Mouse (Mus musculus) midbrain, postnatal 0 days (tissue): ENCODE results near the gene Nrp1. TPM values are rescaled to one million over a fixed set of nuclear protein-coding genes. Genes with fewer than 3 reads are reported as not detected.

Source experiments
- ATAC-seq: fragments of 200-750 bp; cut with Nextera tagmentation; 2 replicates; pipeline ENCODE4 v1.8.0; 2017; ENCODE audit warnings: moderate number of reproducible peaks, mild to moderate bottlenecking, moderate TSS enrichment, moderate library complexity; ENCODE audit not compliant: low FRiP score
- DNase-seq: peaks from one replicate; pipeline ENCODE4 v3.0.0-alpha.2; 2015; ENCODE audit warnings: low spot score
- H3K27ac ChIP-seq: fragments of 300-500 bp; sonication (generic); 2 replicates; pipeline ENCODE4 v1.5.1; 2014; ENCODE audit warnings: low read depth, mild to moderate bottlenecking, low read length, mixed read lengths
- H3K27me3 ChIP-seq: fragments of 300-500 bp; sonication (generic); 2 replicates; pipeline ENCODE4 v1.6.1; 2014; ENCODE audit warnings: low read length, control low read depth, mixed read lengths; ENCODE audit not compliant: insufficient read depth
- H3K36me3 ChIP-seq: fragments of 300-500 bp; sonication (generic); 2 replicates; pipeline ENCODE4 v1.6.1; 2014; ENCODE audit warnings: low read length, control low read depth, mixed read lengths; ENCODE audit not compliant: insufficient read depth
- H3K4me1 ChIP-seq: fragments of 300-500 bp; sonication (generic); 2 replicates; pipeline ENCODE4 v1.6.1; 2014; ENCODE audit warnings: mild to moderate bottlenecking, control low read depth, antibody characterized with exemption, low read length, mixed read lengths; ENCODE audit not compliant: insufficient read depth
- H3K4me2 ChIP-seq: fragments of 300-500 bp; sonication (generic); 2 replicates; pipeline ENCODE4 v1.6.1; 2014; ENCODE audit warnings: low read depth, mild to moderate bottlenecking, low read length, mixed read lengths; ENCODE audit not compliant: poor library complexity, severe bottlenecking
- H3K4me3 ChIP-seq: fragments of 300-500 bp; sonication (generic); 2 replicates; pipeline ENCODE4 v1.5.1; 2014; ENCODE audit warnings: low read depth, mild to moderate bottlenecking, low read length, moderate library complexity
- H3K9ac ChIP-seq: fragments of 300-500 bp; sonication (generic); replicated peaks from 2 replicates; pipeline ENCODE4 v1.6.1; 2014; ENCODE audit warnings: mild to moderate bottlenecking, low read length, moderate library complexity, mixed read lengths; ENCODE audit not compliant: poor library complexity, severe bottlenecking
- H3K9me3 ChIP-seq: fragments of 300-500 bp; sonication (generic); 2 replicates; pipeline ENCODE4 v1.6.1; 2016; ENCODE audit warnings: low read length, control low read depth
- CTCF ChIP-seq: IDR thresholded peaks from 2 replicates; pipeline ENCODE4 v1.5.1; 2016; ENCODE audit warnings: antibody characterized with exemption, mild to moderate bottlenecking
- WGBS: fragments of 180-500 bp; shearing (Covaris S2); extraction: QIAGEN DNeasy Blood & Tissue Kit; methylation state at CpG from one replicate; pipeline ENCODE4 v1.1.7; 2014; 5-methylcytosine and 5-hydroxymethylcytosine counted together
- polyA plus RNA-seq: library from polyadenylated mRNA; unstranded; fragments of >200 nt; fragmentation: Nextera tagmentation; extraction: Ambion mirVana; gene quantifications from 2 replicates; pipeline ENCODE4 v1.2.1, GENCODE M21; 2015
- total RNA-seq: library from RNA; depleted of rRNA; stranded (reverse); fragments of >200 nt; gene quantifications from 2 replicates; pipeline ENCODE4 v1.2.3, GENCODE M21; 2014

Nrp1 gene
- total and polyA plus RNA-seq, 2 experiments from 2014 or later = 57.9 to 59.3 TPM

DNA sequence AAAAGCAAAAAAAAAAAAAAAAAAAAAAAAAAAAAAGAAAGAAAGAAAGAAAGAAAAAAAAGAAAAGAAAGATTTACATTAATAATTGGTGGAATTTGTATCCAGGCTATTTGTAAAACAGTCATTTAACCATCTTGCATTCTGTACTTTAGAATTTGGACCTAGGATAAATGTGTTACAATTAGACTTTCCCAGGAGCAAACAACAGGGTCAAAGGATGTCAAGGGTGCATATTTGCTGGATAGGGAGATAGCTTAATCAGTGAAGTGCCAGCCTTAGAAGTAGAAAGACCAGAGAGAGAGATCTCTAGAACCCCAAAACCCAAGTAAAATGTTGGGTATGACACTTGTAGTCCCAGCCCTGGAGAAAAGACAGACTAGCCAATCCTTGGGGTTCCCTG, 19.5 kb upstream of the Nrp1 start:
- ATAC-seq = no peak
- Histone ChIP-seq H3K4me3 (no peak overlapping the region), H3K9me3 (no peaks in the 10 kb centered on the region), H3K4me1 (no peaks in the 10 kb centered on the region), H3K4me2 (no peak overlapping the region), H3K27me3 (no peaks in the 10 kb centered on the region), H3K36me3 (no peaks in the 10 kb centered on the region), H3K9ac (no peak overlapping the region), H3K27ac (no peak overlapping the region)
- DNase-seq = no peak
- TF ChIP-seq CTCF = no peak

DNA sequence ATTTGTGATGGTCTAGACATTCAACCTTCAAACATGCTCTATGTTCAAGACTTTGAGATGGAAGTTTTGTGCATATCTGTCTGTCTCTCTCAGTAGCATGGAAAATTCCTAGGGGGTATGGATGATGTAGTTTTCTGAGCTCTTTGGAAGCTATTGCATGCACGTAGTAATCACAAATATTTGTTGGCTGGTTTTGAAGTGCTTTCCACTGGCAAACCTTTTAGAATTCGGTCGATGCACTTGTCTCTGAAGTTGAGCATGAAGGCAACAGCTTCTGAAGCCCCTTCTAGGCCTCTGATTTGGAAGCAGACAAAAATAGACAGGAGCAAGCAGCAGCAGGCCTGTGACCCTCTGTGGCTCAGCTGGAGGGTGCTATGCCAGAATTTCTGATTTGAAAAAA, 18.9 kb upstream of the Nrp1 start:
- WGBS = 88% methylated on average over 3 of the region's 3 CpGs
- no peak for ATAC-seq
- Histone ChIP-seq H3K36me3 (no peaks in the 10 kb centered on the region), H3K4me1 (no peaks in the 10 kb centered on the region), H3K4me3 (no peak overlapping the region), H3K27ac (no peak overlapping the region), H3K27me3 (no peaks in the 10 kb centered on the region), H3K9me3 (no peaks in the 10 kb centered on the region), H3K9ac (no peak overlapping the region), H3K4me2 (no peak overlapping the region)
- TF ChIP-seq CTCF = no peak
- no peak for DNase-seq

DNA sequence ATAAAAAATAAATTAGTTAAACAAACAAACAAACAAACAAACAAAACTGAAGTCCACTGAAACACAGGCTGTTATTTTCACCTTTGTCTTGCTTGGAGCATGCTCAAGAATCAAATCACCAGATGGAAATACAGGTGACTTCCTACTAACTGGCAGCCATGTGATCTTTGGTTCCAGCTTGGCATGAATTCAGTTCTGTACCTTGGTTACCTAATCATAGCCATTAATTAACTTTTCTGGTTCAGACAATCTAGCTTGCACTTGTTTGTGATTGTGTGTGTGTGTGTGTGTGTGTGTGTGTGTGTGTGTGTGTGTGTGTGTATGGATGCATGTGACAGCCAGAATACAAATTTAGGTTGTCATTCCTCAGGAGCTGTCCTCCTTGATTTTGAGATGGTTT, 8.0 kb upstream of the Nrp1 start:
- Histone ChIP-seq H3K27ac (no peak overlapping the region), H3K9me3 (no peaks in the 10 kb centered on the region), H3K4me3 (no peak overlapping the region), H3K4me1 (0 out of 2 replicates have a peak, but pooled peaks cover 2% of the 10 kb centered on the region), H3K36me3 (no peaks in the 10 kb centered on the region), H3K27me3 (no peaks in the 10 kb centered on the region), H3K9ac (no peak overlapping the region), H3K4me2 (no peak overlapping the region)
- no peak for ATAC-seq
- DNase-seq = no peak
- no peak for TF ChIP-seq CTCF

DNA sequence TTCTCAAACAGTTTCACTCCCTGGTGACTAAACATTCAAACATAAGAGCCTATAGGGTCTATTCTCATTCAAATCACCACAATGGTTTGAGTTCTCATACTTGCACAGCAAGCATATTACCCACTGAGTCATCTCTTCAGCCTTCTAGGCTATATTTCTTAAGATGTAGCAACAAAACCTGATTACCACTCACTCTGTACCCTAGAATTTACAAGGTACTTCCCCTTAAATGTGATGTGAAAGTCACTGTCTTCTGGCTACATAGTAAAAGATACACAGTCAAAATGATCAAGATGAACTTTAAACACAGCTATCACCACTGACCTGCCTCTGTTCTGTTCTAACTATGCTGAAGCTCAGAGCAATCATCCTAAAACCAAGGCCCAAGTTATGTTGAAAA, 7.2 kb upstream of the Nrp1 start:
- Histone ChIP-seq H3K36me3 (no peaks in the 10 kb centered on the region), H3K27me3 (no peaks in the 10 kb centered on the region), H3K4me1 (0 out of 2 replicates have a peak, but pooled peaks cover 2% of the 10 kb centered on the region), H3K9me3 (no peaks in the 10 kb centered on the region), H3K27ac (no peak overlapping the region), H3K9ac (no peak overlapping the region), H3K4me2 (no peak overlapping the region), H3K4me3 (no peak overlapping the region)
- ATAC-seq (no peak), DNase-seq (no peak)
- no peak for TF ChIP-seq CTCF

DNA sequence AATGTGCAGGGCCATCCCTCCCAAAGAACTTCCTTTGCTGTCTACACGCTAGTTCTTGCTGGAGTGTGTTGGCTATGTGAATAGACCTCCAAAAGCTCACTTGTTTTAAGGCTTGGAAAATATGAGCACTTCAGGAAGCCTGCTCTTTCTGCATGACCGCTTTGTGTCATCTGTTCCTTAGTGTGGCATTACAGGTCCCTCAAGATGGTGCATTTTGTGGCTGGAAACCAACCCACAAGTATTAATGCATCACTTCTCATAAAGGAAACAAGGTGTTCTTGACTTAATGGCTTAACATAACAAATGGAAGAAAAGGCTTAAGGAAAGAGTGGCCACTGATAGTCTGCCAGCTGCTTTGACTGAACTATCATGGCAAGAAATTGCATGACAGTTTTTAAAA, 5.6 kb upstream of the Nrp1 start:
- Histone ChIP-seq H3K27ac (no peak overlapping the region), H3K36me3 (no peaks in the 10 kb centered on the region), H3K9me3 (no peaks in the 10 kb centered on the region), H3K27me3 (no peaks in the 10 kb centered on the region), H3K4me1 (0 out of 2 replicates have a peak, but pooled peaks cover 2% of the 10 kb centered on the region), H3K9ac (no peak overlapping the region), H3K4me2 (no peak overlapping the region), H3K4me3 (no peak overlapping the region)
- DNase-seq = no peak
- ATAC-seq = no peak
- WGBS = 94% methylated on average over 2 of the region's 2 CpGs
- TF ChIP-seq CTCF = no peak

DNA sequence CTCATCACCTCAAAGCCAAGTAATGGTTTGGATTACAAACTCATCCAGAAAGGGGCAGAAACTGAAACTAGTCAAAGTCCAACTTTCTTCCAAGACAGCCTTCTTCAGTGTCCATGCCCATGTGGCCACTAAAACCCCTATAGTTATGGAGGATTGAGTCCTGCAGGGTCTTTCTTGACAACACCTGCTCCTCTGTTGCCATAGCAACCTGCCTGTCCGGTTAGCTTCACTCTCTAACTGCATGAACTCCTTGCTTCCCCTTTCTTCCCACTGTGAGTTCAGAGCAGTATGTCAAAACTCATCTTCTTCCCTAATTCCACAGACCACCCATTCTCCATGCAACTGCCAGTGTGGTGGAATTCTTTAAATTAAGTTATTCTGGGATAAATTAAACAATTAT, 4.4 kb upstream of the Nrp1 start:
- 12% methylated on average over 1 of the region's 1 CpGs for WGBS
- Histone ChIP-seq H3K9ac (no peak overlapping the region), H3K36me3 (no peaks in the 10 kb centered on the region), H3K27me3 (no peaks in the 10 kb centered on the region), H3K4me3 (no peak overlapping the region), H3K4me2 (no peak overlapping the region), H3K9me3 (no peaks in the 10 kb centered on the region), H3K4me1 (0 out of 2 replicates have a peak, but pooled peaks cover 2% of the 10 kb centered on the region), H3K27ac (no peak overlapping the region)
- ATAC-seq = no peak
- TF ChIP-seq CTCF = no peak
- DNase-seq = peak; percentile 30
